28 mouse cellular contexts compared by ENCODE assay signal in the genomic region with DNA sequence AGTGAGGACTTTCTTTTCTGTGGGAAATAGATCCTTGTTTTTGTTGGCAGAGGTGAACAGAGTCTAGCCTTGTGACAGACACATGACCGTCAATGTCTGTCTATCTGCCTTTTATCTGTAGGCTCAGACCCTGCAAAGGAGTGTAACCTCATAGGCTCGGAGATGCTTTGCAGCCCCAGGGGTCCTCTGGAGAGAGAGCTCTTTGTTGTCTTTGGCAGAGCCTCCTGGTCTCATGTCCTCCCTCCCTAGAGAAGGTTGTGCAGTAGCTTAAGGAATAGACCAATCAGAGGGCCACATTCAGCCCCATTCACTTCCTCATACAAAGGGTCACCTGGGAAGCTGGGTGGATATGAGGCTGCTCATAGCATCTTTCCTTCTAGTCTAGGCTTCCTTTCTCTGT. TPM values are rescaled to one million over a fixed set of nuclear protein-coding genes. Genes with fewer than 3 reads are reported as not detected.
DNase-seq lines count a peak whose midpoint lies in the region; ATAC-seq and TF ChIP-seq lines count a peak whose summit lies in the region.
"Had no signal": no experiment of that assay in that cellular context is flagged by ENCODE, and none has a peak within 500 bp of the region (broad histone marks: within the 10 kb centered on the region; RNA-seq: fewer than 3 reads in every experiment).

No protein-coding gene starts in this region.

- WGBS in heart, embryonic 14.5 days: 39% methylated on average over 2 of the region's 2 CpGs

- H3K4me3 ChIP-seq in heart, embryonic 14.5 days (ENCODE audit: control insufficient read depth in 1 of 2, insufficient read depth in 1 of 2, low read depth in 1 of 2, low read length in 2 of 2): no peak overlapping the region
- H3K4me3 ChIP-seq in MEL (ENCODE audit: control insufficient read depth in 1 of 2, insufficient read depth in 1 of 2, low read depth in 2 of 2, low read length in 2 of 2): no peak overlapping the region
- H3K4me3 ChIP-seq: embryonic facial prominence, embryonic 12.5 days; erythroblast, embryonic 14.5 days; forebrain, embryonic 12.5 days; forebrain, embryonic 15.5 days; heart, embryonic 15.5 days had no signal

- no peaks in the 10 kb centered on the region for H3K36me3 ChIP-seq in heart, embryonic 14.5 days (ENCODE audit: control insufficient read depth, insufficient read depth, low read length)
- peaks cover 0 to 2% of the 10 kb centered on the region in 2 experiments; a peak in 1 of 4 replicates for H3K36me3 ChIP-seq in MEL (ENCODE audit: control insufficient read depth in 1 of 2, insufficient read depth in 2 of 2, low read length in 2 of 2)
- H3K36me3 ChIP-seq: embryonic facial prominence, embryonic 12.5 days; forebrain, embryonic 12.5 days; forebrain, embryonic 15.5 days; G1E; heart, embryonic 15.5 days had no signal

- peaks cover 14 to 30% of the 10 kb centered on the region in 2 experiments for H3K4me1 ChIP-seq in heart, embryonic 14.5 days (ENCODE audit: control insufficient read depth in 2 of 2, insufficient read depth in 2 of 2, low read length in 2 of 2)
- H3K4me1 ChIP-seq in MEL (ENCODE audit: control insufficient read depth in 1 of 2, insufficient read depth in 2 of 2, low read length in 2 of 2): no peaks in the 10 kb centered on the region
- H3K4me1 ChIP-seq: forebrain, embryonic 12.5 days; forebrain, embryonic 15.5 days had no signal

- ATAC-seq in heart, embryonic 14.5 days (ENCODE audit: insufficient number of reproducible peaks, insufficient read depth, low FRiP score, low read depth): 0 out of 2 replicates have a peak, but pooled peaks have one; percentile 39
- ATAC-seq: activated CD4-positive, CD25-positive, alpha-beta regulatory T cell, adult 4 months; forebrain, embryonic 15.5 days; hindbrain, postnatal 0 days; inflammation-experienced regulatory T-cells, adult 6 months; intestine, embryonic 16.5 days had no signal

- no peak for TF ChIP-seq CTCF in MEL (IDR thresholded peaks at IDR 0.05 in 2 of 3, conservative IDR thresholded peaks at IDR 0.05 in 1 of 3; ENCODE audit: control insufficient read depth in 1 of 3, insufficient read depth in 1 of 3, low read depth in 2 of 3, low read length in 3 of 3, poor library complexity in 1 of 3, severe bottlenecking in 1 of 3)

- TF ChIP-seq POLR2A in MEL (IDR thresholded peaks at IDR 0.05; ENCODE audit: control insufficient read depth in 1 of 2, insufficient read depth in 1 of 2, low read depth in 1 of 2, low read length in 2 of 2, poor library complexity in 1 of 2): no peak

- no peak for TF ChIP-seq EP300 in MEL (IDR thresholded peaks at IDR 0.05; ENCODE audit: low read depth in 1 of 2, low read length in 2 of 2)

- no peak overlapping the region for H3K4me2 ChIP-seq in heart, embryonic 14.5 days (ENCODE audit: low read length)
- H3K4me2 ChIP-seq: embryonic facial prominence, embryonic 12.5 days; forebrain, embryonic 12.5 days; forebrain, embryonic 15.5 days; heart, embryonic 15.5 days; hindbrain, embryonic 14.5 days had no signal

- no peaks in the 10 kb centered on the region for H3K79me2 ChIP-seq in MEL (ENCODE audit: control insufficient read depth, insufficient read depth, low read length, poor library complexity)

- no peaks in the 10 kb centered on the region for H3K9me3 ChIP-seq in heart, embryonic 14.5 days (ENCODE audit: control insufficient read depth, low read length)
- no peaks in the 10 kb centered on the region for H3K9me3 ChIP-seq in MEL (replicated peaks; ENCODE audit: insufficient read depth, low read length)
- H3K9me3 ChIP-seq: embryonic facial prominence, embryonic 12.5 days; forebrain, embryonic 12.5 days; forebrain, embryonic 15.5 days; G1E; heart, embryonic 15.5 days had no signal

- TF ChIP-seq RAD21 in MEL (IDR thresholded peaks at IDR 0.05; ENCODE audit: low read depth, low read length): no peak

- H3K27ac ChIP-seq in heart, embryonic 14.5 days (replicated peaks in 1 of 2; ENCODE audit: control insufficient read depth in 1 of 2, insufficient read depth in 1 of 2, low read depth in 2 of 2, low read length in 2 of 2): no peak overlapping the region; a peak in 1 of 4 replicates
- H3K27ac ChIP-seq in MEL (ENCODE audit: control insufficient read depth, low read depth, low read length): peak overlapping the region; percentile 15; the same call in 1 of the 2 replicates
- H3K27ac ChIP-seq: embryonic facial prominence, embryonic 12.5 days; forebrain, embryonic 12.5 days; forebrain, embryonic 15.5 days; heart, embryonic 15.5 days; hindbrain, embryonic 14.5 days; hindbrain, postnatal 0 days had no signal

- intact Hi-C loops in heart, postnatal 14 days (cut with DNase I): no loop called here

- peak; percentile 95 for DNase-seq in heart, adult 11 months
- DNase-seq in heart, postnatal 4 days: no peak
- DNase-seq in heart, postnatal 14 days: no peak
- DNase-seq in MEL (ENCODE audit: low read depth, low spot score): peak; percentile 48
- no peak for DNase-seq in spleen, adult 12 weeks (ENCODE audit: low spot score)
- DNase-seq: adrenal gland, adult 8-10 months; adrenal gland, postnatal 25 days; B cell, adult 2 months; cerebellum, adult 18-20 months; cerebellum, adult 9-10 months; cerebellum, postnatal 14 days; gastrocnemius, postnatal 25 days; heart, postnatal 36 days; kidney, adult 18-20 months; kidney, adult 9 months had no signal

- no peak overlapping the region for H3K9ac ChIP-seq in heart, embryonic 14.5 days (ENCODE audit: low read length)
- H3K9ac ChIP-seq in MEL (ENCODE audit: control insufficient read depth, low read depth, low read length, poor library complexity, severe bottlenecking): no peak overlapping the region
- H3K9ac ChIP-seq: embryonic facial prominence, embryonic 12.5 days; forebrain, embryonic 12.5 days; forebrain, embryonic 15.5 days; heart, embryonic 15.5 days; hindbrain, embryonic 14.5 days had no signal

- no peaks in the 10 kb centered on the region for H3K27me3 ChIP-seq in heart, embryonic 14.5 days (ENCODE audit: control insufficient read depth, insufficient read depth, low read length)
- H3K27me3 ChIP-seq in MEL (ENCODE audit: control insufficient read depth in 1 of 2, insufficient read depth in 2 of 2, low read length in 2 of 2): no peaks in the 10 kb centered on the region; a peak in 1 of 4 replicates
- H3K27me3 ChIP-seq: CH12.LX; embryonic facial prominence, embryonic 12.5 days; forebrain, embryonic 12.5 days; forebrain, embryonic 15.5 days; heart, embryonic 15.5 days had no signal

TF ChIP-seq in MEL, 35 proteins besides CTCF, POLR2A, EP300 and RAD21:
- 0 out of 2 replicates have a peak, but pooled peaks have one; percentile 23 for TF ChIP-seq USF1 (IDR thresholded peaks at IDR 0.05; ENCODE audit: low read depth, low read length)
- no peak for TF ChIP-seq MEF2A (IDR thresholded peaks at IDR 0.05; ENCODE audit: extremely low read depth, insufficient replicate concordance, low read depth, low read length, poor library complexity, severe bottlenecking)

RNA-seq across cellular contexts. Expression of gene Bace2, which starts 31.4 kb away (rescaled TPM):
- total RNA-seq in heart, postnatal 4 days (2021): 10 to 100 TPM; 36.4 to 40.2 TPM
- polyA plus RNA-seq in heart, embryonic 14.5 days (2014; fragmentation: Nextera tagmentation; extraction: Ambion mirVana): 64.8 and 82.0 TPM in 2 replicates
- total RNA-seq in heart, postnatal 14 days (2021): 10 to 100 TPM; 22.4 to 22.8 TPM
- total RNA-seq in MEL (2012; rRNA removed): not detected in 2 replicates
- polyA plus RNA-seq in MEL (2012; ENCODE audit: insufficient read depth in 1 of 2, insufficient read length in 2 of 2, low read depth in 1 of 2, low replicate concordance in 2 of 2, missing spikeins in 1 of 2): not detected
- polyA plus RNA-seq: erythroblast, embryonic 14.5 days; G1E had no signal

Comparison
In these comparisons a context has a peak if more than half of its experiments do, and no peak if none do; other contexts are left out.
1. DNase-seq: peak in heart, adult 11 months (single experiment) and MEL (single experiment); none in heart, postnatal 4 days (single experiment), heart, postnatal 14 days (0 of 2) and spleen, adult 12 weeks (single experiment).
2. RNA of gene Bace2, which starts 31.4 kb away (total RNA-seq): 36.4 to 40.2 TPM in heart, postnatal 4 days and 22.4 to 22.8 TPM in heart, postnatal 14 days; not detected in MEL; every median in the first group is over 10 times any median in the second.